Mouse (Mus musculus): ENCODE measurements around the gene Gli3.

Gli3 gene

GRCm38 (mm10) chr13:15722766-15723379, 259.8 kb downstream of the Gli3 start:
- no peak for DNase-seq (ENCODE audit: low read depth)

- no peak for DNase-seq (ENCODE audit: low read depth)
These were observed 261.7 kb downstream of the Gli3 start for GRCm38 (mm10) chr13:15724723-15725122.

DNA sequence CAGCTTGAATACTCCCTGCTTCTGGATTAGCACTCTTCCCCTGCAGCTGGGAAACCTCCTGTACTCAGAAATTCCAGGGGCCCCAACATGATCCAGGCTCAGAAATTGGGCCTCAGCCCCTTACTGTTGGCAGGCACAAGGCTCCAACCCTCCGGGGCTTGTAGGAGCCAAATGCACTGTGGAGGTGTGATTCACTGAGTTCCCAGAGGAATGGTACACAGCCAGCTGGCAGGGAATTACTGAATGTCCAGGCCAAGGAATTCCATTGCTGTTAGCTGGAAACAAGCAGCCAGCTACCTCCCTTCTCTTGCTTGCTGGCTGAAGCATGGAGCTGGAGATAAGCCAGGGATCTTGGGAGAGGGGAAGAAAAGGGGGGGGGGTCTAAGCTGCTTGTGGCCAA, 278.7 kb downstream of the Gli3 start:
- DNase-seq (ENCODE audit: low read depth), result no peak

- DNase-seq (ENCODE audit: low read depth), result no peak
These were observed 279.3 kb downstream of the Gli3 start for GRCm38 (mm10) chr13:15742308-15742707.

GRCm38 (mm10) chr13:15742777-15743176, 279.7 kb downstream of the Gli3 start:
- DNase-seq (ENCODE audit: low read depth), result no peak

- DNase-seq (ENCODE audit: low read depth), result peak; percentile 60
These were observed 296.0 kb downstream of the Gli3 start for GRCm38 (mm10) chr13:15758835-15759632.

DNA sequence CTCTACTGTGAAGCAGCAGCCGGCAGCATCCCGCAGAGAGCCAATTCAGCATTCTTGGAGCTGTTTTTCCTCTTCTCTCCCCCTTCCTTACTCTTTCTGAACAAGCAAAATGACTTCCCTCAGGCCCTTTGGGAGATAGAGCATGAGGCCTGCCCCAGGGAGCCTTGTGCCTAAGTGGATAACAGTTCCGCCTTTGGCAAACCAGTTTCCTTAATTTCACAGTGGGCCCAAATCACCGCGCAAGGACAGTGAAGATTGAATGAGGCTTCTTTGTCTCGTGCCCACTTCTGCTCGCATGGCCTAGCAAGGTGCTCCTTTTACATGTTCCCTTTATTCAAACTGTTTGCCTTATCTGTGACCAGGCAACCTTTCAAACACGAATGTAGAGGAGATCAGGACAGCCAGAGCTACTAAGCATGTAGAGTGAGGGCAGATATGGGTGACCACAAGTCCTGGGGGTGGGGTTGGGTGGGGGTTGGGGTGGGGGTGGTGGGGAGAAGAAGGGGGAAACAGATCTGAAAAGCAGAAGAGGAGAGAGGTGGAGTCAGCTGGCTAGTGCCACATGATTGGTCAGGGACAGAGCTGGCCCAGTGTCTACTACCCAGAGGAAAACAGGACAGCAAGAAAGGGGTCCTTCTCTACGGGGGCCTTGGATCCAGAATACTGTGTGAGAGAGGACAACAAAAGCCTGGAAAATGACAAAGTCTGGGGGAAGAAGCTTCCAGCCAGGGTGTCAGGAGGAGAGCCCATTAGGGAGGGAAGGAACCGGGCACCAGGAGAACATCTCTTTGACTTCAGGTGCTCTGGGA, 296.8 kb downstream of the Gli3 start:
- no peak for DNase-seq (ENCODE audit: low read depth)

DNA sequence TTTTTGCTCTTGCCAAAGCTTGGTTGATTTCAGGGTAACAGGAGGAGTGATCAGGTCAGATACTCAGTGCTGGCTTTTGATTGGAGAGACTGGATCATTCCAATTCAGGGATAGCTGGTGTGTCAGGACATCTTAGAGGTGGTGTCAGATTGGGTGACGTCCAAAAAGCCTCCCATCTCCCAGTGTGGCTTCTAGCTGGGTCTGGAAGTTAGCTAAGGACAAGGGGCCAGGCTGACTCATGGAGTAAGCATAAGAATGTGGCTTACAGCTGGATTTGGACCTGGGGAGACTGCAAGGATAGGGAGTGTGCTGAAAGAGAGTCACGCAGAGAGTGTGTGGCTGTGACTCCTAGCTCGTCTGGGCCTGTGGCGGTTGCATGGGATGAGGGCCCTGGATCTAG, 299.3 kb downstream of the Gli3 start:
- DNase-seq (ENCODE audit: low read depth), result no peak

DNA sequence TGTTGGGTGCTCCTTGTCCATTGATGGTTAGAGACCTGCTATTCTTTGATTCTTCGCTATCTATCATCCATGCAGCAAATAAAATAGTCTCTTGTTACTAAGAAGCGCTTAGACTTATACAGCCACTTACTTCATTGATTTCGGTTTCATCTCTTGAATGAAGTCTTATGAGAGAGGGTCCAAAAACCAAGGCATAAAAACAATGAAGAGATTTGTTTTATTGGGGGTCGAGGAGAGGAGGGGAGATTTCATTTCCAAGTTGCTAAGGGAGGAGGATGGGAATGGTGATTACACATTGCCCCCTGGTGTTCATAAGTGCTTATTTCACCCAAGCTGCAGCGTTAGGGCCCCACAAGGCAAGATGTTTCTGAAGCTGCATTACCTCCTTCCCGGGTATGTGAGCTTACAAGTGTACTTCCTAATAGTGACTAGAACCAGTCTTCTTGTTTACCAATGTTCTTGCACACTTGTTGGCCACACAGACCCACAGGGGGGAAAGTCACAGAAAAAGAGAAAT, 299.9 kb downstream of the Gli3 start:
- peak; percentile 34 for DNase-seq (ENCODE audit: low read depth)

DNA sequence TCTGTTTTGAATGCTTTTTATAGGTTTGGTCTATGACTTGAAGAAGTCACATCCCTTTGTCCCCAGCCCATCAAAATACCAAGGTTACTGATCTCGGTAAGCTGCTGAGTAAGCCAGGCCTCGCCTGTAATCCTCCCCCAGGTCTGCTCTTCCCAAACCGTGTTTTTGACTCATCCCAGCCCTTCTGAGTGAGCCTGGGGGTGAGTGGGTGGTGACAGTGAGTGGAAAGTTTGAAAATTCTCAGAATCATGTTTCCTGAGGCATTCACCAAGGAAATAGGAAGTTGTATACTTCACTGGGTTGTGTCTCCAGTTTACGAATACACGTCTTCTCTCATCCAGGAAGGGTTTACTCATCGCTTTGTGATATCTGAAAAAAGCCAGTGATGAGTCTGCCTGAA, 314.6 kb downstream of the Gli3 start:
- DNase-seq (ENCODE audit: low read depth), result no peak
